Mouse (Mus musculus) layer of hippocampus, postnatal 36 days (tissue): ENCODE data around the gene D630003M21Rik. TPM values are rescaled to one million over a fixed set of nuclear protein-coding genes. Genes with fewer than 3 reads are reported as not detected.

Experiments used
- DNase-seq, 2 experiments: peaks; one replicate each; pipeline ENCODE4 v3.0.0; 2022
- total RNA-seq, 2 experiments: library from RNA; stranded (reverse); gene quantifications; 2 replicates each; pipeline ENCODE4 v1.2.3; 2021

Gene D630003M21Rik
- total RNA-seq = 1 to 10 TPM; 3.6 to 3.7 TPM

DNA sequence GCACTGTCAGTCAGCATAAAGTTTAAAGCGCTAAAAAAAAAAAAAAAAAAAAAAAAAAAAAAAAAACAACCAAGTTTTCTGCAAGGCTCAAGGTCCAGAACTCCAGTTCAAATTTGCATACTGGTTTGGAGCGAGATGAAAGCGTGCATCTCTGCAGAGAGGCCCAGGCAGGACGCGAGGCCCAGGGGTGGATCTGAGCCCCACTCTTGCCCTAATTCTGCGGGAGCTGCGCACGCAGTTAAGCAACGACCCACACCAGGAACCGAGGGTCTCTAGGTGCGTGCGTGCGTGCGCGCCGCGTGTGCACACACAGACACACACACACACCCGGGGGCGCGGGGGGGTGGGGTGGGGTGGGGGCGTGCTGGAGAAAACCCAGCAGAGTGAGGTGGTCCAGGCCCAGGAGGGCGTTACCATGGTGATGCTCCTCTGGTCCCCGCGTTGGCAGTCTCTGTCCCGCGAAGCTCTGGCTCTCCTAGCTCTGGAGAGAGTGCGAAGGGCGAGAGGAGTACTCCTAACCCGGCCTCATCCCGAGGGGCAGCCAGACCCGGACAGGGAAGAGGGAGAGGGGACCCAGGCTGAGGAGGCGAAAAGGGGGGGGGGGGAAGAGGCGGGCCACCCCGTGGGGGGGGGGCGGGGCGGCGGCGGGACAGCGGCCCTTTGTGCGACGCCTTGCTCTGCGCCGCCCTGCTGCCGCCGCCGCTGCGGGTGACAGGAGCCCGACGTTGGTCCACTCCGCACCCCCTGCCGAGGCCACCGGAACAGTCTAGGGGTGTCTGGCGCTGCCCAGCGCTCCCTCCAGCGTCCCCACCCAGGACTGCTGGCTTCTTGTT is at the start of gene D630003M21Rik:
D630003M21Rik (minus strand) TSS at position 553 of the 833 bp plus-strand sequence.
- no peak for DNase-seq

DNA sequence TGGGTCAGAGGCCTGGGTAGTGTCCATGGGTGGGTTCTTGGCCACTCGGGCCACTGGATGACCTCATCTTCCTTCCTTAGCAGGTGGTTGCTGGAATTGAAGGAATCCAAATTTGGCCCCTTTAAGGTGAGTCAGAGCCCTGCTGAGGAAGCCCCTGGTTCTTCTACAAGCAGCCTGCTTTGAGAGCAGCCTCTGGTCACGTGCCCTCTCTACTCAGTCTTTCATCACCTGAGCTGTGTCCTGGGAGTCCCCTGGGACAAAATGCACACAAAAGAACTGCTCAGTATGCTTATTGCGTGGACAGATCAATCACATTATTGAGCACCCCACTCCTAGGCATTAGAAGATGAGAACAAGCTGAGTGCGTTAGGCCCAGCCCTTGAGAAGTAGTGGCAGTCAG is 47.9 kb upstream of the D630003M21Rik start:
- DNase-seq = no peak

DNA sequence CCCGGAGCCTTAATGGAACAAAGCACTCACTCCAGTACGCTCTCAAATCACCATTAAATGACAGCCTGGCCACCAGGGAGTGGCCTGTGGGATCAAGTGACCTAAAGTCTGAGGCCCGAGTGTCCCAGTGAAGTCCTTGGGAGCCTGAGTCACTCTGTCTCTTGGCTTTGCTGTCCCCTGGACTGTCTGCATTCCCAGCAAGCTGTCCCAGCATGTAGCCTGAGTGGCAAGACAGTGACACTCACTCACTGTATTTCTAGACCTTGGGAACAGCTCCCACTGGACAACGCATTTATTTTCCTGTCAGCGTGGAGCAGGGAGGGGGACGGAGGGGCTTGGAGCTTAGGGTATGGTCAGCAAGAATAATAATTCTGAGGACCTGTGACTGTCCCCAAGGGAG is 47.4 kb upstream of the D630003M21Rik start:
- no peak for DNase-seq

DNA sequence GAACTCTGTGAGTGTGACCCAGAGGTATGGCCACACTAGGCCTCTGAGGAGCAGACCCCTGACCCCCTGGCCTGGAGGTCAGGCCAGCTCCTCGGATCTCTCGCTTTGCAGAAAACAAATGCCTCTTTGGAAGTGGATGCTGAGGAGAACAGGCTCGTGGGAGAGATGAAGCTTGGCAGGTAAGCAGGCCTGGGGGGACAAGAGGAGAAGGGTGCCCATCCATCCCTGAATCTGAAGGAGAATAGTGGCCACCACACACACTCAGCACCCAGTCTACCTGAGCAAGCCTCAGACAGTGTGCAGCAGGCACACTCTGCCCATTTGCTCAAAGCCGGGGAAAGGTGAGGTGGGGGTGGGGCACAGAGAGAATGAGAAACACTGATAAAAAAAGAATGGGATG is 46.8 kb upstream of the D630003M21Rik start:
- DNase-seq = no peak

DNA sequence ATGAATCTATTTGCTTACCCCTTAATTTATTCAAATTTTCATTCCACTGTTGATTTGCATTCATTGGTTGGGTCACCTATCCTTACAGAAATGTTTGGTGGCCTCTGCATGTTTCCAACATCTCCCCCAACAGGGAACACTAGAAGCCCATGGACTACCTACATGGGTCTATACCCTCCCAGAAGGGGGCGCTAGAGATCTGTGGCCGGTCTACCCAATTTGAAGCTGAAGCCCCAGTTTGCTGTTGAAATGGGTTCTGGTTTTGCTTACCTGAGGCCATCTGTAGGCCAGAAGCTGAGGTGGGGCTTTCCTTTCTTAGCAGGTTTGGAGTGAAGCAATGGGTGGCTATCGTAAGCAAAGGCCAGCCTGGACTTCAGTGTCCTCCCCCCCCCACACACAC is 46.3 kb upstream of the D630003M21Rik start:
- no peak for DNase-seq

DNA sequence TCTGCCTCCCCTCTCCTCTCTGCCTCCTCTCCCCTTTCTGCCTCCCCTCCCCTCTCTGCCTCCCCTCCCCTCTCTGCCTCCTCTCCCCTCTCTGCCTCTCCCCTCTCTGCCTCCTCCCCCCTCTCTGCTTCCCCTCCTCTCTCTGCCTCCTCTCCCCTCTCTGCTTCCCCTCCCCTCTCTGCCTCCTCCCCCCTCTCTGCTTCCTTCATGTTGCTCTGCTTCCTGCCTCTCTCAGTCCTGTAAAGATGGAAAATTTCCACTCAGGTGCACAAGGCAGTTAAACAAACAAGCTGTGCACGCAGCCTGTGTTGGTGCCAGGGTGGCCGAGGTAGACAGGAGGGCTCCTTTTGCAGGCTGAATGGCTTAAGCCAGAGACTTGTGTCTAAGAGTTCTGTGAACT is 44.6 kb upstream of the D630003M21Rik start:
- no peak for DNase-seq

DNA sequence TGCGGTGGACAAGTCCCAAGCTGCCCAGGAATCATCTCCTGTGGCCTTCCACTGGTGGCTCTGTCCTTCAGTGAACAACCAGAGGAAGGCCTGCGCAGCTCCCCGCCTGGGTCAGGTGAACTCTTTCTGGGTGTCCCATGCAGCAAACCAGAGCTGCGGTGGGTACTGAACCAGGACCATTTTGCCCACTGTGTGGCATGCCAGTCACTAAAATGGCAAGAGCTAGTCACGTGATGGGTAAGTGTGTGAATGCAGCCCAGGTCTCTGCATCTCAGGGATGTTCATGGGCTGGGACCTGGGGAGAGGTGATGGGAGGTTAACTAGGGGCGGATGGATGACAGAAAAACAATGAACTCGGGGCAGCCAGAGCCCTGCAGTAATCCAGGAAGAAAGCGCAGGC is 41.0 kb upstream of the D630003M21Rik start:
- no peak for DNase-seq

DNA sequence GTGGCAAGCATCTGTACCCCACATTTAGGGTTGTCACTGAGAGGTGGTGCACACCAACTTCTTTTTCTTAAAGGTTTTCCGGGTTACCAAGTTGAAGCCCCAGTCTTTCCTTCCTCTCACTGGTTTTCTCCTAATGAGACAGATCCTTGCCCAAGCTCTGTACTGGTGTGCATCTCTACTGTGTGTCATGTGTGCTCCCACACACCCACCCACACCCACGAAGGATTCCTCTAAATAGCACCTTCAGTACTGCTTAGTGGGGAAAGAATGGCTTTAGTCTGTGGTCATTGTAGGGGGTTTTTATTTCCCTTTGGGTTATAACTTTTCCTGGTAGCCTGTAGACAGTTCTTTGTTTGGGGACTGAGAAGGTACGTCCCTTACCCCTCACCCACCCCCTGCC is 35.9 kb upstream of the D630003M21Rik start:
- no peak for DNase-seq

DNA sequence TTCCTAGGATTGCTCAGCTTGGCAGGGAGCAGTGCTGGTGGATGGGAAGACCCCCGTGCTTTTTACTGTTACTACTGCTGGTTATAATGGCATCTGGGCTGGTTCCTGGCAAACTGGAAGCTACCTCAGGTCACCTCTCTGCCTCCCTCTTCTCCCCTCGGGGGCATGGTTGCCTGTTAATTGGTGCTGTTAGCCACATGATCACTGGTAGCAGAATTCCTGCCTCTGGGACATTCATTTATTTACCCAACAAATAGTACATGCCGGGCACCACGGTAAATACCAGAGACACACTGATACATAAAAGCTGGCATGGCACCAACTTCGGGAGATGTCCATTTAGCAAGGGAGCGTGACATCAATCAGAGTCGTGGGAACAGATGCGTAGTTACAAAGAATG is 30.5 kb upstream of the D630003M21Rik start:
- no peak for DNase-seq

DNA sequence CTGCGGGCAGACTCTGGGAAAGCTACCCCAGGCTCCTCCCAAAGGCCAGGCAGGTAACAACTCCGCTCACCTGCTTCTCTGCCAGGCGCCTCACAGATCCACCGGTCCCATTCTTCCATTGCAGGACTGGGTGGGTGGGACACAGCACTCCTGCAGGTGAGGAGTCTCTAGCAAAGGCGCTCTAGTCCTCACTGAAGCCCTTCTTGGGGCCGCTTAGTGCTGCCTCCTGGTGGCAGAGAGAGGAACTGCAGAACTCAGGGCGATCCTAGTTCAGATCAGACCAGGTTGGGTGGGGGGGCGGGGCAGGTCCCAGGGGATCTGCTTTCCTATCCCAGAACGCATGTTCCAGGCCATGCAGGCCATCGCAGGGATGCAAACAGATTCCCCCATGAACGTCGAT is 29.8 kb upstream of the D630003M21Rik start:
- DNase-seq = peak; percentile 27 to 35

DNA sequence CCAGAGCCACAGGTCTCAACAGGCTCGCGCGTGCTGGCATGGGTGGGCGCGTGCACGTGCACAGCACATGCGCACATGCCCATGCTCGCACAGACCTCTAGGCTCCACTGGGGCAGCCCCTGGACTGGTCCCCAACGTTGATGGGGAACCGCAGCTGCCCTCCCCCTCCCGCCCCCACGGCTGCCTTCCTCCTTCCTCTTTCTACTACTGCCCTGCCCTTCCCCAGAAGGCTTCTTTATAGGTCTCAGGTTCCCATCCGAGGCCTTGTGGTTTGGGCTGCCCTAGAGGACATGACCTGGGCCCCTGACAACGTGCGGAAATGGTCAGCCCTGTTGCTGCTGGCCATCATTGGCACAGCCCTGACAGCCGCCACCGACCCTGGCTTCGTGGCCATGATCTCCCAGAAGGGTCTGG is 29.0 kb upstream of the D630003M21Rik start, which contains the start of gene Bpi:
Bpi (plus strand) TSS at position 90 of the 414 bp plus-strand sequence.
- DNase-seq = no peak

DNA sequence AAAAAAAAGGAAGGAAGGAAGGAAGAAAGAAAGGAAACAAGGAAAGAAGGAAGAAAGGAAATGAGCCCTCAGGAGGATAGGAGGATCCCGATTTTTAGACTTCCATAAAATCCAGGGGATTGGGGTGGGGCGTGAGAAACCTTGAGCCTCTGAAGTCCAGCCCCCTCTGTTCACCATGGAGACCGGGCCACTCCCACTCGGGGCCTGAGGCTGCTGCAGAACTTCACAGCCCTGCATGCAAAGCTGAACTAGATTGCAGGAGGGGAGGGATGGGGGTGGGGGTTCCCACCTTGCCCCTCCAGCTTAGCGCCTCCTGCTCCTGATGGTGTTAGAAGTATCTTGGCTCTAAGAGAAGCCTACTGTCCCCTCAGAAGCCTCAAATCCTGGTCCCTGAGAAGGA is 27.9 kb upstream of the D630003M21Rik start:
- no peak for DNase-seq

DNA sequence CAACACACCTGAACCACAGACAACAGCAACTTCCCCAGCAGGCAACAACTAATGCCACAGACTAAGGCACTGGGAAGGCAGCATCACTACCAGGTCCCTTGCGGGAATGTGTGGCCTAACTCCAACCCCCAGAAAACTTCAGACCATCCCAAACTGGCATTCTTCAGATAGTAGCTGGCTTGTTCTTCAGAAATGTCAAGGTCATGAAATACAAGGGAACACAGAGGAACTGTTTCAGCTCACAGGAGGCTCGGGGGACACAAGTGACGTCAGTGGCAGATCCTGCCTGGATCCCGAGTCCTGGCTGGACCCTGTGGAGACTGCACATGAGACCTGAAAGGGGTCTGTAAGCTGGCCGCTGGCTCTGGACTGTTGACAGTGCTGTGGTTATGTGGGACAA is 24.8 kb upstream of the D630003M21Rik start:
- DNase-seq = no peak

DNA sequence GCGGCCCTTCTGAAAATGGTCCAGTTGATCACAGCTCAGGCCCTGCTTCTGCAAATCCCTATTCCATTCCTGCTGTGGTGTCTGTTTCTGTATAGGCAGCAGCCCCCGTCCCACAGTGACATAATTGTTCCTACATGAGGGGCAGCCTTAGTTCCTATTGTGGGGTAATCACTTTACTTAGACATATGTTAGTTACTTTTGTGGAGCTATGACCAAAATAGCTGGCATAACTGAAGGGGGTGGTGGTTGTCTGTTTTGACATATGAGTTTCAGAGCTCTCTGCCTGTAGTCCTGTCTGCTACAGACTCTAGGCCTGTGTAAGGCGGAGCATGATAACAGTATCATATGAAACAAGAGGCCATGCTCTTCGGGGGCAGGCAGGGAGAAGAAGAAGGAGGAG is 21.5 kb upstream of the D630003M21Rik start:
- DNase-seq = no peak

DNA sequence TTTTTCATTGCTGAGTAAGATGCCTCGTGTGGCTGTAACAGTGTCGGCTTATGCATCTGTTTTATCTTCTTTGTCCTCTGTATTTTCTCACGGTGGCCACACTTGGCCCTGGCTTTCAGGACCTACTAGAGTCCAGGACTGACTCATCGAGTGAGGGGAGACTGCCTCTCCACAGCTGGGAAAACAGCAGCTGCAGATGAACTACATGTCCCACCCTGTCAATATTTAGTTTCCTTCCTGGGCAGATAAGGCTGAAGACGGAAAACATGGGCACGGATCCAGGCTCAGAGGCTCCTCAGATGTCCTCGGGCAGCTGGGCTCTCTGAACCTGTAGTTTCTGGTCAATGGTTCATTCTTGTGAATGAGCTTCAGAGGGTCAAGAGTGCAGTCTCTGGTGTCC is 19.3 kb upstream of the D630003M21Rik start:
- no peak for DNase-seq

DNA sequence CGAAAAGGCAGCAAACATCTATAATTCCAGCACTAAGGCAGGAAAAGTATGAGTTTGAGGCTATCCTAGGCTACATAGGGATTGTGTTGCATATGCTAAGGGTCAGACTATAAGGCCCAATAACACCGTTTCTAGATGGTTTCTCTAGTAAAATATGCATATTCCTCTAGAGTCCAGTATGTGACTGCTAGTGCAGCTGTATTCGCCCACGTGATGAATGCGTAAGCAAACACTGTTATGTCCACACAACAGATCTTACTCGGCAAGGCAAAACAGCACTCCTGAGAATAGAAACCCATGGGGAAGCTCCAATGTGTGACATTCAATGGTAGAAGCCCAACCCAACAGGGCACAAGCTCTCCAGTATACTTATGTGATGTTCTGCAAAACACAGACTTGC is 18.8 kb upstream of the D630003M21Rik start:
- DNase-seq = no peak

DNA sequence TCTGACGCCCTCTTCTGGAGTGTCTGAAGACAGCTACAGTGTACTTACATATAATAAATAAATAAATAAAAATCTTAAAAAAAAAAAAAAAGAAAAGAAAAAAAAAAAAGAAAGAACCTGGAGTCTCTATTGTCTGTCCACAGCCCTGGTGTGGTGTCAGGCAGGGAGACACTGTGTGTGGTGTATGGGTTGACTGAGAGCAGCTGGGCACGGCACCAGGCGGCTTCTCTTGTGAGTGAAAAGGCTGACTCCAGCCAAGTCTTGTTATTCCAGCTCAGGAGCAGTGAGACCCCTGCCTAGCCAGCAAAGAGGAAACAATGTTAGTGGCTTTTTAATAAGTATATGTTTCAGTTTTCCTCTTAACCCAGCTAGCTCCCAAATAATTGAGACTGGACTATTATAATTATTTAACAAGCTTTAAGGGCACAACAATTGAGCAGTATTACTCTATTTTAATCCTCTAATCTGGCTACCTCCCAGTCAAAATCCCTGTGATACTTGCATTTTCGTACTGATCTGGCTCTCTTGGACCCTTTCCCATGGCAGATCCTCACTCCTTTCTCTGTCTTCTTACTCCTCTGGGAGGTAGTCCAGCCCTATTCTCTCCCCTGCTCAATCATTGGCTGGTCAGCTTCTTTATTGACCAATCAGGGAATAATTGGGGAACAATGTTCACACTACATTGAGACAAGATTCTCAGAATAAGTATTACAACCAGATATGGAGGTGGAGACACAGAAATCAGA is 16.2 kb upstream of the D630003M21Rik start:
- no peak for DNase-seq

DNA sequence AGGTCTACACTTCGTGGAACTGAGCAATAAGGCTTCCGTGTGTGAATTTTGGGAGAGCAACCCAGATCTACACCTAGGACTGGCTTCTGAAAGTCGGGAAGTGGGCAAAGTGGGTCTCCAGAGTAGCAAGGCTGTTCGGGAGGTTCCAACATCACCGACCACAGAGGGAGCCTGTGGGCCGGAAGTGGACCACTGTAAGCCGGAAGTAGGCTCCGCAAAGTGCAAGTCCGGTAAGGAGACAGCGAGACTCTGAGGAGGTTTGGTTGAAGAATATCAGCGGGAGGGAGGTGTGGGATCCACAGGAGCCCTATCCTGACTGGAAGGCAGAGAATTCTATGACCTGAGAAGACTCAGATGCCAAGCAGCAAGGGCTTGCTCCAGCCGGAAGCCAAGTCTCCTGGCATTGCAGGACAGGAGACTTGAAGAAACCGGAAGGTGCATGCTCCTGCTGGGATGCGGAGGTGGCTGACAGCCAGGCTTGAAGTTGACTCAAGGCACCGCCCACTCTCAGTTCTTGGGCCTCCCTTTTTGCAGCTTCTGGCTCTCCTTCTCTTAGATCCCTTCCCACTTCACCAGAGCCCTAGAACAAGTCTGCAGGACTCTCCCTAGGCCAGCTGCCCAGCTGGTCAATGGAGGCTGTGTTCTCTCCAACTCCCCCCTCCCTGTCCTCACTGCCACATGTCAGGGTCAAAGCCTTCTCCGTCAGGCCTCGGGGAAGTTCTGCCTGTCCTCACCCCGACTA is 14.3 kb upstream of the D630003M21Rik start:
- DNase-seq = no peak

DNA sequence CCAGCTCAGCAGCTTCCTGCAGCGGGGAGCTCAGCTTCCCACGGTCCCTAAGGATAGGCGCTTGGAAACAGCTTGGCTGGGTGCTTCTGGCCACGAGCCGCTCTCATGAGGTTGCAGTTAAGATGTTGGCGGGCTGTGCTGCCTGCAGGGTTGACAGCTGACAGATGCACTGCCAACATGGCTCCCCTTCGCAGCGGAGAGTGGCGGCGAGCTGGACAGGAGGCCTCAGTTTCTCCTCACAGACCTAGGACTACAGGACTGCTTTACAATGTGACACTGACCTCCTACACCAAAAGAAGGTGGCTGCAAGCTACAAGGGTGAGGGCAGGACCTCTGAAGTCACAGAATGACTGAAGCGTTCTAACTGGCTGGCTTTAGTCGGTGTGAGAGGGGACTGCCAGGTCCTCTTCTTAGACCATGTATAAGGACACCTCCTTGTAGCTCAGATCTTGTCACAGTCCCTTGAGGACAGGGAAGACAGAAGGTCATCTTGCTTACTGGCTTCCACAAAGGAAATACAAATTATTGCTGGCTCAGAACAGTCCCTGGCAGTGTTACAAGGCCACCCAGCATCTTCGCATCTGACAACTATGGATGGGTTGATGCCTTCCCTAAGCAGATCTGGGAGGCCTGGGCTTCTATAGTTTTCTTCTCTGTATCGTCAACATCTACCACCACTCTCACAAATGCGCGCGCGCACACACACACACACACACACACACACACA is 13.3 kb upstream of the D630003M21Rik start:
- peak; percentile 50 to 54 for DNase-seq

DNA sequence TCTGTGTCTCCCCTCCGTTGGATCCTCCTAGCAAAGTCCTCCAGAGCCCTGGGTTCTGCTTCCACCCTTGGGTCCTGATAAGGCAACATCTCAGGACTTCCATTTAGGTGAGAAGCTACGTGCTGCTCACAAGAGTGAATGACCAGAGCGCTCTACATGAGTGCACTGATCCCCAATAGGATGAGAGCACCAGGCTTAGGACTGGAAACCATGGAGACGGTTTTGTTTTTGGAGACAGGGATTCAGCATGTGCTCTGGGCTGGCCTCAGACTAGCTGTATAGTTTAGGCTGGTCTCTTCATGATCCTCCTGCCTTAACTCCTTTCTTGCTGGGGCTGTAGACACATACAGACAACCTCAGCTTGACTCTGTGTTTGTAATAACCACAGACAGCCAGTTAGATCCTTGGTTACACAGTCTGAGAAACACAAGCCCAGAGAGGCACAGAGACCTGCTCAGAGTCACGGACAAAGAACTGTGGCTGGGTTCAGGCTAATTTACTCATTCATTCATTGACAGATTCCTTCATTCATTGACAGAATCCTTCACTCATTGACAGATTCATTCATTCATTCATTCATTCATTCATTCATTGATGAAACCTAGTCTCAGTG is 12.2 kb upstream of the D630003M21Rik start:
- no peak for DNase-seq

DNA sequence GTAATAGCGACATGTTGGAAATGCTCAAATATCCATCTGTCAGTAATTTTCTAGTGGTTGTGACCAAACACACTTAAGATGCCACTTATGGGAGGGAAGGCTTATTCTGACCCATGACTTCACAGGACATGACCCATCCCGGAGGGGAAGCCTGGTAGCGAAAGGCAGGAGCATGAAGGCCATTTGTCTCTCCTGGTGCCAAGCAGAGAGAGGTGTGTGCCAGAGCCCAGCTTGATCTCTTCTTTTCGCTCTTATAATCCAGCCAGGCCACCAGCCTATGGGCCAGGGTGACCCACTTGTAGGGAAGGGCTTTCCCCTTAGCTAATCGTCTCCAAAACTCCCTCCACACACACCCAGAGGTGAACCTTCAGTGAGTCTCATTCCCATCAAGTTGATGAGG is 9.1 kb upstream of the D630003M21Rik start:
- no peak for DNase-seq

DNA sequence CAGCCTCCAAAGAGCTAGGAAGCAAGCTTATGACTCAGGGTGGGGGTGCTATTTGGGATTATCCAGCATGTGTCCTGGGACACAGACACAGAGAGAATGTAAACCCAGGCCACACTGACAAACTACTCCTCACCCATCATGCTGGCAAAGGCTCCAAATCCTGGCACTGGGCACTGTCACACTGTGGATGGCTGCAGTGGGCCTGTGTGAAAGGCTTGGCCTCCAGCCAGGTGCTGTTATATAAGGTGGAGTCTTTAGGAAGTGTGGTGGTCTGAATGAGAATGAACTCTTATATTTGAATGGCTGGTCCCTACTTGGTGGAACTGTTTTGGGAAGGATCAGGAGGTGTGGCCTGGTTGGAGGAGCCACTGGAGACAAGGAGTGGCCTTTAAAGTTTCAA is 7.7 kb upstream of the D630003M21Rik start:
- no peak for DNase-seq
